Mouse (Mus musculus) layer of hippocampus, adult 2 months (tissue): ENCODE results near the gene Gli3. TPM values are rescaled to one million over a fixed set of nuclear protein-coding genes. Genes with fewer than 3 reads are reported as not detected.

Experiments
- DNase-seq, 2 experiments: peaks; one replicate each; pipeline ENCODE4 v3.0.0; 2022; ENCODE audit warnings: low spot score in 2 of 2
- H3K27ac ChIP-seq: fragments of 200-600 bp; 2 replicates; pipeline ENCODE4 v1.8.1; 2022
- H3K4me3 ChIP-seq: fragments of 200-600 bp; 2 replicates; pipeline ENCODE4 v1.8.1; 2022; ENCODE audit warnings: mild to moderate bottlenecking
- CTCF ChIP-seq: fragments of 200-600 bp; conservative IDR thresholded peaks from 2 replicates; pipeline ENCODE4 v1.8.1; 2022; ENCODE audit warnings: antibody characterized with exemption, mild to moderate bottlenecking, moderate library complexity
- total RNA-seq, 2 experiments: library from RNA; stranded (reverse); gene quantifications; 2 replicates each; pipeline ENCODE4 v1.2.3; 2021

The Gli3 gene
- total RNA-seq, 2 experiments from 2014 or later = 9.6 to 10.1 TPM

DNA sequence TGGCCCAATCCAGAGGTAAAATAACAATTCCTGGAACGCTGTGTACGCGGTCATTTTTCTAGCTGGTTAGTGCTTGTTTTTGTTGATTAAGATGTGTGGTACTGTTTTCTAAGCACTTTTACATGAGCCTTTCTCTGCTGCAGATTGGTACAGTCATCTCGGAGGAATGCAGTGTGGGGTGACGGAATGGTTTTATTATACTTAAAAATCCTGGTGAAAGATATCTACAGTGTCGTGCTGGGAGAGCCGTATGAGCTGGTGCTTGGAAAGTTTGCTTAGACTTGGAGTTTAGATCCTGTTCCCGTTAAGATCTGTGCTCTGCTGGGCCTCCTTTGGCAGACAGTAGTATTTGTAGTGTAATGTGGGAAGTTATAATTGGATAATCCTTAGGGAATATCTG lies 51.0 kb downstream of the Gli3 start:
- TF ChIP-seq CTCF = no peak
- Histone ChIP-seq H3K27ac (no peak overlapping the region), H3K4me3 (no peak overlapping the region)
- DNase-seq = no peak

- Histone ChIP-seq H3K4me3 (no peak overlapping the region), H3K27ac (no peak overlapping the region)
- no peak for DNase-seq
- TF ChIP-seq CTCF = no peak
Observed at GRCm38 (mm10) chr13:15517048-15517760, 54.2 kb downstream of the Gli3 start.

GRCm38 (mm10) chr13:15520353-15520752 lies 57.3 kb downstream of the Gli3 start:
- no peak overlapping the region for H3K27ac ChIP-seq
- H3K4me3 ChIP-seq = no peak overlapping the region
- no peak for TF ChIP-seq CTCF
- DNase-seq = no peak

- DNase-seq = no peak
- no peak overlapping the region for H3K4me3 ChIP-seq
- no peak overlapping the region for H3K27ac ChIP-seq
- no peak for TF ChIP-seq CTCF
Observed at GRCm38 (mm10) chr13:15522153-15522552, 59.1 kb downstream of the Gli3 start.

DNA sequence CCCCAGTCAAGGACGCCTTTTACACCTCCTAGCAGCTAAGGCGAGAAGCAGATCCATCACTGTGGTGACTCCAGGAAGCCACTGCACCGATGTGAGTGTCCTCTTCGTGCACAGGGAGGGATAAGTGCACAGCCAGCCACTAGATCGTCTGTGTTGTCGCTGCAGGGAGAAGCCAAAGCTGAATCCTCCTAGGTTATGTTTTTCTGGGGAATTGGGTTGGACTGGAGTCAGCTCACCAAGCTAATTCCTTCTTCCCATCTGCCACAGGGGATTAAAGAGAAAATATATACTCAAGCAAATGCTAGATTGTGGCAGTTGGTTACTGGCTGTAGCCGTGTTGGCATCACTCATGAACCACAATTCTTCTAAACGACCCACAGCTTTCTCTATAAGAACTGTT lies 61.2 kb downstream of the Gli3 start:
- no peak for TF ChIP-seq CTCF
- Histone ChIP-seq H3K4me3 (no peak overlapping the region), H3K27ac (no peak overlapping the region)
- DNase-seq = no peak

GRCm38 (mm10) chr13:15526691-15527090 lies 63.7 kb downstream of the Gli3 start:
- no peak for TF ChIP-seq CTCF
- no peak for DNase-seq
- H3K4me3 ChIP-seq = no peak overlapping the region
- no peak overlapping the region for H3K27ac ChIP-seq

DNA sequence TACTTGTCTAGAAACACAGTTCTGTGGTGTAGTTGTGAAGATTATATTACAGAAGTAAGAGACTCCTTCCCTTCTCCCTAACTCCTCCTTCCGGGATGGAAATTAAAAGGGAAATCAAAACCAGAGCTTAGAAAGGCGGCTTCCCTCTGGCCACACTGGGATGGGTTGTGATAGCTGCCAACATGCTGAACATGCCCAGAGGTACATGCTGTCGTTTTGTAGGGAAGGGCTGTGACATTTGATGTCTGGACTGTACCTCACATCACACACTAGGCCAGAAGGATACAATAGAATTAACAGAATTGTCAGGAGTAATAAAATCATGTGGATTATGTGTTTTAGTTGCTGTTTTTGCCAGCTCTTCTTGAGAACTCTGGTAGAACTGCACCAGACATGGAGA lies 68.5 kb downstream of the Gli3 start:
- H3K4me3 ChIP-seq = no peak overlapping the region
- no peak for DNase-seq
- no peak for TF ChIP-seq CTCF
- H3K27ac ChIP-seq = no peak overlapping the region

- TF ChIP-seq CTCF = no peak
- Histone ChIP-seq H3K27ac (no peak overlapping the region), H3K4me3 (no peak overlapping the region)
- no peak for DNase-seq
Observed at GRCm38 (mm10) chr13:15537206-15537605, 74.2 kb downstream of the Gli3 start.

GRCm38 (mm10) chr13:15537611-15538010 lies 74.6 kb downstream of the Gli3 start:
- H3K27ac ChIP-seq = no peak overlapping the region
- no peak overlapping the region for H3K4me3 ChIP-seq
- no peak for DNase-seq
- no peak for TF ChIP-seq CTCF

DNA sequence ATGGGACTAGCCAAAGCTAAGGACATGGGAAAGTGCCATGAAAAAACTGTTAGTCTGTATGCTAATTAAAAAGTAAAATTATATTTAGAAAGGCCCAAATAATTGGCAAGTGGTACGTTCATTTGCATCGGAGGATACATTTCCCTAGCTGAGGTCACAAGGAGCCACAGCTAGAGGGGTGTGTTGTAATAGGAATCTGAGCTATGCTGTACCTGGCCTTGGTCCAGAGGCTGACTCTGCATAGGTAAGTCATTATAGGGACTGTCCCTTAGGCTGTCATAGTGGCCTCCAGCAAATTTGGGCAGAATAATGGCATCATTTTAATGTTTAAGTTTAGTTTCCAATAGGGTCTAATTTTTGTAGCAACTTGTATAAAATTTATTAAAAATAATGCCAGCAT lies 75.4 kb downstream of the Gli3 start:
- no peak overlapping the region for H3K27ac ChIP-seq
- no peak for DNase-seq
- H3K4me3 ChIP-seq = no peak overlapping the region
- TF ChIP-seq CTCF = no peak

DNA sequence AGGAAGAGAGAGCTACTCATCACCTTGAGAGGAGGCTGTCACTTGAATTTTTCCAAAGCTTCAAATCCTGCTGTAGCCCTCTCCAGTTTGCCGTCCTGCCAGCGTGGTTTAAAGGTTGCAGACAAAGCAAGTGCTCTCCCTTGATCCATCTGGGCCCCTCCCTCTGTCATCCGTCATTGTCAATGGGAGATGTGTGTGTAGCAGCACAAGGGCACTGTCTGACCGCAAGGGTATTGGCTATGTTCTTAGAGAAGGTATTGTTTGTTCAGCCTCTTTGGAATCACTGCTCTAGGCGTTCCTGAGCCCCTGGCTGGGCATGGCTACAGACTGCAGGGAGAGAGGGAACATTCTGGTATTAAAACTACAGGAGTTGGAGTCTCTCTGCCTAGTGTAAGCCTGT lies 79.0 kb downstream of the Gli3 start:
- Histone ChIP-seq H3K4me3 (no peak overlapping the region), H3K27ac (peak overlapping the region; percentile 83)
- TF ChIP-seq CTCF = no peak
- DNase-seq = no peak

- DNase-seq = no peak
- H3K4me3 ChIP-seq = no peak overlapping the region
- peak overlapping the region; percentile 83 for H3K27ac ChIP-seq
- no peak for TF ChIP-seq CTCF
Observed at GRCm38 (mm10) chr13:15543169-15543887, 80.3 kb downstream of the Gli3 start.

GRCm38 (mm10) chr13:15543888-15544640 lies 81.0 kb downstream of the Gli3 start:
- Histone ChIP-seq H3K4me3 (no peak overlapping the region), H3K27ac (peak overlapping the region; percentile 83)
- TF ChIP-seq CTCF = no peak
- DNase-seq = peak in 1 of 2 experiments; percentile 50
